Mouse (Mus musculus) stomach, postnatal 0 days (tissue): ENCODE data around the gene Cdk12. TPM values are rescaled to one million over a fixed set of nuclear protein-coding genes. Genes with fewer than 3 reads are reported as not detected.

Experiments
- ATAC-seq: fragments of 200-750 bp; cut with Nextera tagmentation; 2 replicates; pipeline ENCODE4 v1.8.0; 2017; ENCODE audit not compliant: low FRiP score, low TSS enrichment
- DNase-seq: peaks from one replicate; pipeline ENCODE4 v3.0.0-alpha.2; 2016; ENCODE audit warnings: low spot score
- H3K27ac ChIP-seq: fragments of 300-500 bp; sonication (generic); replicated peaks from 2 replicates; pipeline ENCODE4 v1.5.1; 2014; ENCODE audit warnings: mild to moderate bottlenecking, control low read depth
- H3K27me3 ChIP-seq: fragments of 300-500 bp; sonication (generic); 2 replicates; pipeline ENCODE4 v1.6.1; 2014; ENCODE audit warnings: low read length; ENCODE audit not compliant: control insufficient read depth, insufficient read depth
- H3K36me3 ChIP-seq: fragments of 300-500 bp; sonication (generic); 2 replicates; pipeline ENCODE4 v1.6.1; 2014; ENCODE audit warnings: low read length, mixed read lengths; ENCODE audit not compliant: control insufficient read depth, insufficient read depth
- H3K4me1 ChIP-seq: fragments of 300-500 bp; sonication (generic); replicated peaks from 2 replicates; pipeline ENCODE4 v1.6.1; 2014; ENCODE audit warnings: antibody characterized with exemption; ENCODE audit not compliant: control insufficient read depth, insufficient read depth
- H3K4me2 ChIP-seq: fragments of 300-500 bp; sonication (generic); replicated peaks from 2 replicates; pipeline ENCODE4 v1.6.1; 2014; ENCODE audit warnings: low read depth, mild to moderate bottlenecking, control low read depth, moderate library complexity
- H3K4me3 ChIP-seq: fragments of 300-500 bp; sonication (generic); 2 replicates; pipeline ENCODE4 v1.5.1; 2014; ENCODE audit warnings: low read depth, low read length, control low read depth
- H3K9ac ChIP-seq: fragments of 300-500 bp; sonication (generic); 2 replicates; pipeline ENCODE4 v1.6.1; 2014; ENCODE audit warnings: mild to moderate bottlenecking, low read length, control low read depth, mixed read lengths
- H3K9me3 ChIP-seq: fragments of 300-500 bp; sonication (generic); 2 replicates; pipeline ENCODE4 v1.6.1; 2016; ENCODE audit warnings: low read length; ENCODE audit not compliant: control insufficient read depth
- CTCF ChIP-seq: IDR thresholded peaks from 2 replicates; pipeline ENCODE4 v1.5.1; 2016; ENCODE audit warnings: antibody characterized with exemption, low read depth, mild to moderate bottlenecking, moderate library complexity
- EP300 ChIP-seq: optimal IDR thresholded peaks from 2 replicates; pipeline ENCODE3; 2016; ENCODE audit warnings: antibody characterized with exemption
- WGBS: fragments of 180-500 bp; shearing (Covaris S2); extraction: QIAGEN DNeasy Blood & Tissue Kit; methylation state at CpG from one replicate; pipeline ENCODE4 v1.1.7; 2014; 5-methylcytosine and 5-hydroxymethylcytosine counted together
- microRNA-seq: library from miRNA; unstranded; fragments of <30 nt; microRNA quantifications from one replicate; pipeline ENCODE4, GENCODE M21; 2016
- polyA plus RNA-seq: library from polyadenylated mRNA; unstranded; fragments of >200 nt; fragmentation: Nextera tagmentation; extraction: Ambion mirVana; gene quantifications from 2 replicates; pipeline ENCODE4 v1.2.1, GENCODE M21; 2015

Cdk12 gene
- polyA plus RNA-seq, 1 experiment from 2014 or later = 3.8 TPM

GRCm38 (mm10) chr11:98326741-98327135 is 123.9 kb downstream of the Cdk12 start:
- DNase-seq (no peak), ATAC-seq (no peak)
- H3K4me3 ChIP-seq = peak overlapping the region; percentile 28
- TF ChIP-seq EP300 (no peak), CTCF (no peak)
- no peak overlapping the region for H3K9ac ChIP-seq
- H3K36me3 ChIP-seq = no peaks in the 10 kb centered on the region
- no peak overlapping the region for H3K27ac ChIP-seq
- peaks cover 62% of the 10 kb centered on the region for H3K27me3 ChIP-seq
- no peaks in the 10 kb centered on the region for H3K9me3 ChIP-seq
- no peaks in the 10 kb centered on the region; the same call in 1 of the 2 replicates for H3K4me1 ChIP-seq
- no peak overlapping the region; the same call in 1 of the 2 replicates for H3K4me2 ChIP-seq
- WGBS = 1% methylated on average over 19 of the region's 19 CpGs

- Histone ChIP-seq H3K27me3 (peaks cover 61% of the 10 kb centered on the region), H3K4me1 (no peaks in the 10 kb centered on the region; the same call in 1 of the 2 replicates), H3K27ac (no peak overlapping the region), H3K9me3 (no peaks in the 10 kb centered on the region), H3K4me2 (peak overlapping the region; percentile 46), H3K9ac (no peak overlapping the region), H3K36me3 (no peaks in the 10 kb centered on the region), H3K4me3 (peak overlapping the region; percentile 28)
- WGBS = under 1% methylated on average over 96 of the region's 97 CpGs
- TF ChIP-seq CTCF (no peak), EP300 (no peak)
- DNase-seq (peak; percentile 31), ATAC-seq (no peak)
Observed at GRCm38 (mm10) chr11:98327136-98328030, 124.5 kb downstream of the Cdk12 start.

DNA sequence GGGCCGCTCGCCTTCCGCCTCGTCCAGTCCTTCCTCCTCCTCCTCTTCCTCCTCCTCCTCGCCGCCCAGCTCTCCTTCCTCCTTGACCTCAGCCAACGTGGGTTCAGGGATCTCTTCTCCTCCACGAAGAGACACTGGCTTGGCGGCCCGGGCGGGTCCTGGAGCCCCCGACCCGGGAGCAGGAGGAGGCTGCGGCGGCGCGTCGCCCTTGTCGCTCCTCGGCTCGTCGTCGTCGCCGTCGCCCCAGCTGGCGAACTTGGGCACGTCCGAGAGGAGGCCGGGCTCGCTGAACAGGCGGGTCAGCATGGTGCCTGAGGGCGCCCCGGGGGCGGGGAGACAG is 125.1 kb downstream of the Cdk12 start:
- TF ChIP-seq EP300 (no peak), CTCF (no peak)
- Histone ChIP-seq H3K9me3 (no peaks in the 10 kb centered on the region), H3K27me3 (peaks cover 60% of the 10 kb centered on the region), H3K36me3 (no peaks in the 10 kb centered on the region), H3K27ac (no peak overlapping the region), H3K4me3 (peak overlapping the region; percentile 28), H3K4me1 (no peaks in the 10 kb centered on the region; the same call in 1 of the 2 replicates), H3K4me2 (peak overlapping the region; percentile 46), H3K9ac (no peak overlapping the region)
- WGBS = under 1% methylated on average over 34 of the region's 35 CpGs
- peak; percentile 42 for DNase-seq
- ATAC-seq = no peak

Small RNA genes within 50 kb of the gene (microRNA-seq; reads per million reads assigned to microRNA genes)
- gene Gm27399 (not detected), gene Mir5119 (not detected)

Other genes starting within 250 kb of the Cdk12 start
- gene Plxdc1, start 216.6 kb upstream of the Cdk12 start, polyA plus RNA-seq = 0.40 and 0.45 TPM in 2 replicates
- gene Arl5c, start 206.9 kb upstream of the Cdk12 start, polyA plus RNA-seq = 7.5 and 9.8 TPM in 2 replicates
- 4.2 and 4.9 TPM in 2 replicates for gene Cacnb1, start 180.0 kb upstream of the Cdk12 start, polyA plus RNA-seq
- 863 and 874 TPM in 2 replicates for gene Rpl19, start 176.3 kb upstream of the Cdk12 start, polyA plus RNA-seq
- 0.05 and 0.08 TPM in 2 replicates for gene Stac2, start 149.6 kb upstream of the Cdk12 start, polyA plus RNA-seq
- gene Fbxl20, start 52.7 kb upstream of the Cdk12 start, polyA plus RNA-seq = 11.7 and 12.7 TPM in 2 replicates
- 25.5 and 26.8 TPM in 2 replicates for gene Med1, start 9.8 kb upstream of the Cdk12 start, polyA plus RNA-seq
- gene Neurod2, start 126.6 kb downstream of the Cdk12 start, polyA plus RNA-seq = 0.02 and 0.08 TPM in 2 replicates
- 6.9 and 7.0 TPM in 2 replicates for gene Ppp1r1b, start 145.3 kb downstream of the Cdk12 start, polyA plus RNA-seq
- 24.9 TPM in 2 replicates for gene Stard3, start 155.3 kb downstream of the Cdk12 start, polyA plus RNA-seq
- 0.13 and 0.38 TPM in 2 replicates for gene Tcap, start 180.8 kb downstream of the Cdk12 start, polyA plus RNA-seq
- not detected in 2 replicates for gene Pnmt, start 183.4 kb downstream of the Cdk12 start, polyA plus RNA-seq
- 11.0 and 13.4 TPM in 2 replicates for gene Pgap3, start 197.4 kb downstream of the Cdk12 start, polyA plus RNA-seq
- 26.9 and 30.7 TPM in 2 replicates for gene Erbb2, start 209.4 kb downstream of the Cdk12 start, polyA plus RNA-seq
- 133 and 142 TPM in 2 replicates for gene Mien1, start 235.9 kb downstream of the Cdk12 start, polyA plus RNA-seq
- 23.0 and 23.8 TPM in 2 replicates for gene Grb7, start 243.3 kb downstream of the Cdk12 start, polyA plus RNA-seq